Mouse (Mus musculus) layer of hippocampus, adult 9-10 months (tissue): ENCODE data around the gene Tpcn1.
A peak's percentile ranks its signal among the peaks of the same experiment; 100 is the strongest.

Experiments
- DNase-seq: peaks from one replicate; pipeline ENCODE4 v3.0.0; 2022; ENCODE audit warnings: low spot score

Gene Tpcn1

DNA sequence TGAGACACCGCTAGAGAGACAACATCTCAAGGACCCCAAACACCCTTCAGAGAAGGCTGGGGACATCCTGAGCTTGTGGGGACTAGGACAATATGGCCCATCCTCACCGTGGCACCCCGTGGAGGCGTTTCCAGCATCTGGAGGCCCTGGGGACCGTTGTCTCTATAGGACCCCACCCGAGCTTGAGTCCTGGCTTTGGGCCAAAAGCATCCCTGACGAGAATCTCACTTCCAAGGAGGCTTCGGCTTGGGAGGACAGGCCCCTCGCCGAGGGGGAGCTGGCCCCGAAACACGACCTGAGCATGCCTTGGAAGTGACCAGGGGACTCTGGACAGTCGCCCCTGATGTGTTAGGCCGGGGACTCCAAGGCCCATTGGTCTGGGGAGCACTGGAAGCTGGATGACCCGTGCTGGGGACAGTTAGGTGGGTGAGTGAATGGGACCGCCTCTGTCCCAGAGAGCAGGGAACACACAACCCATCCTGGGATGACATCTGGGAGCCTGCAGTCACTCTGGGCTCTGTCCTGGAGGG is 20.8 kb upstream of the Tpcn1 start:
- DNase-seq, result no peak

DNA sequence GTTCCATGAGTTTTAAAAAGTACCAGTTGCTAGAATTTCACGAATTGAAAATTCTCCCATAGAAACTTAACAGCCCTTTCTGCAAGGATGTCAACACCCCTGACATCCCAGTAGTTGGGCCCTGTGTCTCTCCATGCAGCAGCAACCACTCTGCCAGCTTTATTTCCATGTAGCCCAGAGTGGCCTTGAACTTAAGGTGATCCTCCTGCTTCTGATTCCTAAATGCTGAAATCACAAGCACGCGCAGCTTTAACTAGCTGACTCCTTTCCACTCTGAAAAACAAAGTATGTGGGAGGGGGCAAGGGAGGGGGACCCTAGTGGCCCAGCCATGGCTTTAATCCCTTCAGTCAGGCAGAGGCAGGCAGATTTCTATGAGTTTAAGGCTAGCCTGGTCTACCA is 18.9 kb upstream of the Tpcn1 start:
- no peak for DNase-seq

DNA sequence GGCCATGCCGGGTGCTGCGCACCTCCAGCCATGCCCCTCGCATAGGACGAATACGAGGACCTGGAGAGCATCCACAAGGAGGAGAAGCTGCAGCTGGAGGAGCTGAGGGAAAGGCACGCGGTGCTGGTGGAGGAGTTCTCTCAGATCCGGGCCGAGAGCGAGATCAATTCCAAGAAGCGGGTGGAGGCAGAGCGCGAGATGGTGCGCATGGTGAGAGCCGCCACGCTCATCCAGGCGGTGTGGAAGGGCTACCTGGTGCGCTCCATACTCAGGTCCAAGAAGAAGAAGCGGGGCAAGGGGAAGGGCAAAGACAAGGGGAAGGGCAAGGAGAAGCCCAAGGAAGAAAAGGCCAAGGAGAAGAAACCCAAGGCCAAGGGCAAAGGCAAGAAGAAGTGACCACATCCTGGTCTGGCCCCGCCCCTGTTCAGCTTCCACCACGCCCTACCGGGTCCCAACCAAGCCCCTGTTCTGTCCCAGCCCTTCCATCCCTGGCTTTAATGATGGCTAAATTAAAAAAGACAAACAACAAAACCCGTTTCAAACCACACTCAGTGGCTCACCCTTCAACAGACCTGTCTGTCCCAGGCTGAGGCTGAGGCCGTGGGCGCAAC is 18.2 kb upstream of the Tpcn1 start:
- no peak for DNase-seq

DNA sequence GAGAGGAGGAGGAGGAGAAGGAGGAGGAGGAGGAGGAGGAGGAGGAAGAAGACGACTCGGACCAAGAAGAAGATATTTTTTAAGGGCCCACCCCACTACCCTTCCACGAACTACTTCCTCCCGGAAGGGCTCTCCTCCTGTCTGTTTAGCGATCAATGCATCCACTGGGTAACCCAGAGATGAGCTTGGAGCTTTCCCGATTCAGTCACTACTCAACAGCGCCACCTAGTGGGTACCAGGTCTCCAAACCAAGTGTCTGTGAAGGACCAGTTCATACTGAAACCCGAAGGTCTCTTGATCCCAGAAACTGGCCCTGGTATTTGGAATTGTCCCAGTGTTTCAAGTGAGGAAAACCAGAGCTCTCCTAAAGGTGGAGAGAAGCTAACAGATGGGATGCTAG is 17.2 kb upstream of the Tpcn1 start:
- DNase-seq, result peak; percentile 86

DNA sequence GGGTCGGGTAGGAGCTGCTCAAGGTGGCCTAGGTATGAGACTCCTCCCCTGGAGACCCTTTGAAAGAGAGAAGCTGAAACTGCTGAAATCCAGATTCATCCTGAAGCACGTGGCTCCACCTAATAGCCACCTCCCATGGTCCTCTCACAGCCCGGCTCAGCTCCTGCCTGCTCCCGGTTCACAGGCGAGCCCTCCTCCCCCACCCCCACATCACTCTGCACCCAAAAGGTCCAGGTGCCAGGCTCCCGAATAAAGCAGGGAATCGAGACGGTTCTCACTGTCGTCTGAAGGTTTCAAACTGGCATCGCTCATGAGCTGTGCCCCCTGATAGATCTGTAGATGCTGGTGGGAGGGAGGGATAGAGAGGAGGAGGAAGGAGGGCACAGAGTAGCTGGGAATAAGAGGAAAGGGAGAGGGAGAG is 16.8 kb upstream of the Tpcn1 start:
- no peak for DNase-seq

DNA sequence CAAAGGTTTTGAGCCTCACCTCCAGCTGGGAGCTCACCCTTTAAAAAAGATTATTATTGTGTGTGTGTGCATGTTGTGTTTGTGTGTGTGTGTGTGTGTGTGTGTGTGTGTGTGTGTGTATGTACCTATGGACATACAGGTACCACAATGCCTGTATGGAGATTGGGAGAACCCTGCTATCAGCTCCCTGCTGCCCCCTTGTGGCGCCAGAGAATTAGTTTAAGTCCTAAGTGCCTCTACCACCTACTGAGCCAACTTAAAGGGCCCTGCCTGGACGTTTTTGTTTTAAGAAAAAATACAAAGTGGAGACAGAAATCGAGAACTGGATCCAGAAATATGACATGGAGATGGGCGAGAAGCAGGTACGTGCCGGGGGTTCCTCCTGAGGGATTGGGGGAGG is 16.4 kb upstream of the Tpcn1 start:
- no peak for DNase-seq

DNA sequence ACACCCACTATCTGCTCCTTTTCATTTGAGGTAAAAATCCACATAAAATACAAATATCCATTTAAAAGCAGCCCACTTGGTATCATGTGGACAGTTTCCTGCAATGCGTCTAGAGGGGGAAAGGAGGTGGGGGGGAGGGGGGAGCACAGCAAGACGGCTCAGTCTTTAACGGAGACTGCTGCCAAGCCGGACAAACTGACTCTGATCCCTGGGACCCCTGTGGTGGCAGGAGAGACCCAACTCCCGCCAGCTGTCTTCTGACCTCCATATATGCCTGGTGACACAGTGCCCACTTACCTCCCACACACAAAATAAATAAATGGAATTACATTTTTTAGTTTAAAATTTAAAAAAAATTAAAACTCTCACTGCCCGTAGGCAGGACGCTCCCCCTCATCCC is 15.0 kb upstream of the Tpcn1 start:
- DNase-seq, result no peak

DNA sequence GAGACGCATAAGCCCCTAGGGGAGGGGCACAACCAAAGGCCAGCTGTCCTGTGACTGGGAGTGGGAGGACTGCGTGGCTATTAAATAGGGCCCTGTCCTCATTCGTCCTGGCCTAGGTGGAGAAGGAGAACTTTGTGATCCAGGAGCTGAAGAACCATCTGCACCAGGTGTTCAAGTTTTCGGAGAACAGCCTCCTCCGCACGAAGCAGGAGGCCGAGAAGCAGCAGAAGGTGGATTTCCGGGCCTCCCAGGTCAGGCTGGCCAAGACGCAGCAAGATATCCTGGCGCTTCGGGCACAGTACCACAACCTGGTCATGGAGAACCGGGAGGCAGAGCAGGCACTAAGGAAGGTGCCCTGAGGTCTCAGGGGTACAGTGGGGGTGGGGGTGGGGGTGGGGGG is 13.7 kb upstream of the Tpcn1 start:
- no peak for DNase-seq

DNA sequence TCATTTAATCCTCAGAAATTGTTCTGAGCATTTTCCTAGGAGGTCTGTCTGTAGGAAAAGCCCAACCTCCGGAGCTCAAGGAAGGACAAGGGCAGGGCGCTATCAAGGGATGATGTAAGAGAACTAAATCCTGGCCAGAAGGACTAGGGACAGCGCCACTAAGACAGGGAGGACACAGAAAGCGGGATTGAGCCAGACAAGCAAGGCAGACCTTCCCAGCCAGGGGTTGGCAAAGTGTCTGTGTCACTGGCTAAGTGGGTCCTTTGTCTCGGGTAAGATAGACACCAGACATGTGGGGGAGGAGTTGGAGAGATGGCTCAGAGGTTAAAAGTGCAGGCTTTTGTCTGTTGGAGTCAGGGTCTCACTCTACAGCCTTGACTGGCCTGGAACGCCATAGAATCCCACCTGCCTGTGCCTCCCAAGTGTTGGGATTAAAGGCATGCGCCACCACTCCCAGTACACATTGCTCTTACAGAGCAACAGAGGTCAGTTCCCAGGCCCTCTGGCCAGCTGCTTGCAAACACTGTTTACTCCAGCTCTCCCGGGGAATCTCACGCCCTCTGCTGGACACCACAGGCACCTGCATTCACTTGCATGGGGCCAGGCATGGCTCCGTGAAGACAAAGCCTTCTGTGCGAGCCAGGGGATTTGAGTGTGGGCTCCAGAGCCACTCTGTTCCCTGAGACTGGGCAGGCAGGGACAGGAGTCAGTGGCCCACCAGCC is 12.6 kb upstream of the Tpcn1 start:
- no peak for DNase-seq

DNA sequence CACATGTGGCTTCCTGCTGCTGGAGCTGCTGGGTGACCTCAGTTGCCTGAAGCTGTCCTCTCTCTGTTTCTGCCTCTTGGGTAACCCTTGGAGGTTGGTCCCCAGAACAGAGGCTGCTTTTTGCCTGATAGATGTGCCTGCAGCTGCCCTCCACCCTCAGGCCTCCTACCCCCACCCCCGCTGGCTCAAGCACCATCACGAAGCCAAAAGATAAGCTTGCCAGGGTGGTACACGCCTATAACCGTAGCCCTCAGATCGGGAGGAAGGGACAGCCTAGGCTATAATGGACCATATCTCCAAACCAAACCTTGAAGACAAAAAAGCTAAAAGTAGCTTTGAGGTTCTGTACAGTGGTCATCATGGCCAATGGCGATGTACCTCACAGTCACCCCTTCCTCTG is 11.2 kb upstream of the Tpcn1 start:
- DNase-seq, result no peak

DNA sequence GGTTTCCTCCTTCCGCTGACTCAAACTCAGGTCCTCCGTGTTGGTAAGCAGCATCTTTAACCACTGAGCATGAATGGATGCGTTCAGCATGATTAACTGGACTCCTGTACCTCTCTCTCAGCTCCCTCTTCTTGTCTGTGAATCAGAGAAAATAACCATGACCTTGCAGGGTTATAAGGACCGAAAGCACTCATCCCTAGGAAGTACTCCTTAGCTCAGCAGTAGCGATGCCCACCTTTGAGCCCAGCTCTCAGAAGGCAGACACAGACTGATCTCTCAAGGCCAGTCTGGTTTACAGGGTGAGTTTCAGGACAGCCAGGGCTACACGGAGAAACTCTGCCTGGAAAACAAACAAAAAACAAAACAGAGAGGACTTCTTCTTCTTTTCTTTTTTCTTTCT is 6.0 kb upstream of the Tpcn1 start:
- no peak for DNase-seq

DNA sequence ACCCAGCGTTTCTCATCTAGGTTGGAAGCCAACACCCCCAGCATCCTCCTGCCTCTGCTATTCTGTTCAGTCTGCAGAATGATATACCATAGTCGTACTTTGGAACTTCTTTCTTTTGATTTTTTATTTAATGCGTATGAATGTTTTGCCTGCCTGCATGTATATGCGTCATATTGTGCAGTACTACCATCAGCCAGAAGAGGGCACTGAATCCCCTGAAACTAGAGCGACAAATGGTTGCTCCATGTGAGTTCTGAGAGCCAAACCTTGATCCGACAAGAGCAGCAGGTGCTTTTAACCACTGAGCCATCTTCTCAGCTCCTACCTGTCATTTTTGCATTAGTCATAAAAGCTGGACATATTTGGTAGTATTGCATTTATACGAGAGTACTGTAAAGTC is 3.7 kb upstream of the Tpcn1 start:
- no peak for DNase-seq

DNA sequence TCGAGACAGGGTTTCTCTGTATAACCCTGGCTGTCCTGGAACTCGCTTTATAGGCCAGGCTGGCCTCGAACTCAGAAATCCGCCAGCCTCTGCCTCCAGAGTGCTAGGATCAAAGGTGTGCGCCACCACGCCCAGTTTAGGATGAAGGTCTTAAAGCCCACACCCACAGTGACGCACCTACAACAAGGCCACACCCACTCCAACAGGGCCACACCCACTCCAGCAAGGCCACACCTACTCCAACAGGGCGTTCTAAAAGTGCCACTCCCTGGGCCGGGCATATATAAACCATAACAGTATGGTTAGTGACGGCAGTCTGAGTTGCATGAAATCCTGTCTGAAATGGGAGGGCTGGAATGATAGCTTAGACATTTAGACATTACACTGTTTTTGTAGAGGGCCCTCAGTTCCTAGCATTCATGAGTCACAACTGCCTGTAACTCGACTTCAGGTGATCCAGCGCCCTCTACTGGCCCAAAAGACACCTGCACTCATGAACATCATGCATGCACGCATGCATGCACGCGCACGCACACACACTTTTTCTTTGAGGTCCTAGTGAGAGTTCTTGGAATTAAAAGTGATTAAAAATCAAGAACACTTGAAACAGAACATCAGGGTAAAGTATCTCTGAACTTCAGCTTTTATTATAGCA is 2.0 kb upstream of the Tpcn1 start:
- no peak for DNase-seq

DNA sequence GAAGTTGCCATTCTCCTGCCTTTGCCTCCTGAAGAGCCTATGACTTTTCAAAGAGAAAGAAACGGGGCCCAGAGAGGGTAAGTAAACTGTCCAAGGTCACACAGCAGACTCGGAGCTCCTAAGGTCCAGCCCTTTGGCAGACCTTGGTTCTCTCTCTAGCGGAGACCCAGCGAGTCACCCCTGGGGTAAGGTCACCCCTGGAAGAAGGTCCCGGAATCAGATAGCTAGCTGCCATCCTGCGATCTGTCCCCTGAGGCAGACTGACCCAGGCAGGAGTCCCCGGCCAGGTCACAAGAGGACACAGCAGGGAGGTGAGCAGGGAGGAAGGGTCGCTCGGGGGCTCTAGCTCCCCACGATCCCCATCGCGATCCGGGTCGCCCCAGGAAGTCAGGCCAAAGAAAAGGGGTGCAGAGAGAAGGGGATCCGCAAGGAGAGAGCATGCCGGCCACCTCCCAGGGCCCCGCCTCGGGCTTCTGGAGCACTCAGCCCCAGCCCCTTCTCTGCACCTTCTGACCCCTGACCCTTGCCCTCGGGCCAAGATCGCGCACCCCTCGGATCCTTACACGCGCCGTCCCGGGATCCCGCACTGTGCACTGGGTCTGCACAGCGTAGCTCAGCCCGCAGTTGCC is 419 bp downstream of the Tpcn1 start:
- DNase-seq, result no peak

DNA sequence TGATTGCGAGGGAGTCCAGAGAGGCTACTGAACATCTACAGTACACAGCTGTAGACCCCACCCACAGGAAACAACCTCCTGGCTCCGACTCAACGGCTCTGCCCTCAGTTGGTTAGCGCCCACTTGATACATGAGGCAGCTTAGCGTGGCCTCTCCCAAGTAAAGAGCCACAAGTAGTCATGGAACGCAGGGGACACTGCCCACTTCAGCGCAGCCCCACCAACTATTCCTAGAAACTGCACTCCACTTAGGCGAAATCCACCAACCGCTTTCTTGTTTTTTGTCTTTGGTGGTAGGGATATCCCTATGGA is 902 bp downstream of the Tpcn1 start:
- no peak for DNase-seq

DNA sequence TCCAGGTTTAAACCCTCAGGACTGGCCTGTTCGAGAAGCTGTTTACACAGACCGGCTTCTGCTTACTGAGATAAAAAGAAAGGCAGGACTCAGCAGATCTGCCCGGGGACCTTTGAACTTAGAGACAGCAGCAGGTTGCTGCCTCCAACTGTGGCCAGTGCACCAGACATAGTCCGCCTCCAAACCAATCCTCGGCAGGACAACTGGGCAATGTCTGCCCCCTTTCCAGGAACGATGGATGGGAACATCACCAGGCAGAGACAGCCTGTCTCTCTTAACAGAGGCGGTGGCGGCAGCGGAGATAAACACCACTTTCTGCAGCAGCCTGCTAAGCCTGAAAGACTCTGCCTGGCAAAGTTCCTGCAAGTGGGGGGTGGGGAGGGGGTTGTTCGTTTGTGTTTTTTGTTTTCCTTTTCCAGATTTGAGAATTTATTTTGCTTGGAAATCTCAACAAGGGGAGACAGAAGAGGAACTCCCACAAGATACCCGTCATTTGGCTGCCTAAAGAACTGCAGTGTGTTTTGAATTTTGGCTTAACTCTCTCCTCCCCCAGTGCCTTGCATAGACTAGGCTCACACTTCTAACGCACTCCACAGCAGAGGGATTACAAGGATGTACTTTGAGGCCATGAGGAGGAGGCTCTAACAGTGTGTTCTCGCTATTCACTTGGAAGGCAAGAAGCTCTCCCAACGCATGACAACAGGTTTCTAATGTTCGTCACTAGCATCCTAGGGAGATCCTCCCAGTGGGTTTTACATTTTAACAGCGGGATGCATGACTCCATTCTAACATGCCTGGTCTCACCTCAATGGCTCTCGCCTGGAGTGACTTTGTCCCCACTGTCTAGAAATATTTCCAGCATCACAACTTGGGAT is 1.5 kb downstream of the Tpcn1 start:
- no peak for DNase-seq

DNA sequence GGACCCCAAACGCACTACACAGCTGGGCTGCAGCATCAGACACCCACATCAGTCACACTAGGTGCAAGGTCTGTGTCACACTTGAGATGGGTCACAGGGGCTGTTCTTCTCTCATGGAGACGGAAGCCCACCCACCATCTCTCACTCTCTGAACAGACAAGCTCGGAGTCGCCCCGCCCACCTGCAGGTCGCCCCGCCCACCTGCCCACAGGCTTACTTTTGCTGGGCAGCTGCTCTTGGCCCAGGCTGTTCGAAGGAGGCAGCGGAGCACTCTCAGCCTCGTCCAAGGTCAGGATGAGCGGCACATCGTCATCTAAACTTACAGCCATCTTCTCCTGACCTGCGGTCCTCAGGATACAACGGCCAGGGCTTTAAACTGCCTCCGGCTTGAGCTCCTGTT is 3.5 kb downstream of the Tpcn1 start:
- DNase-seq, result no peak

DNA sequence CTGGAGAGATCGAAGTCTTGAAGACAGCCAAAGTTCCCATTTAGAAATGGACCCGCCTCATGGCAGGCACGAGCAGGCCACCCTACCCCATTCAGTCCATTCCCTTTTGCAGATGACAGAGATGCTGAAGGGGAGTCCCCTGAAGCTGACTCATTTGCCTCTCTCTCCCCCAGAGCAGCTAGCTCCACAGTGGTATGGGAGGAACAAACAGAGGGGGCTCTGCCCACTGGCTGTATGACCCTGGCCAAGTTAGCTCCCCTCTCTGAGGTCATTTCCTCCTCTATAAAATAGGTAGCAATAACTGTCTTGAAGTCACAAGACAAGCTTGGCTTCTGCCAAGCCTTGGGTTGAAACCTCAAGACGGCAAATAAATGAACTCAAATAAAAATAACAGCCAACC is 5.0 kb downstream of the Tpcn1 start:
- no peak for DNase-seq

DNA sequence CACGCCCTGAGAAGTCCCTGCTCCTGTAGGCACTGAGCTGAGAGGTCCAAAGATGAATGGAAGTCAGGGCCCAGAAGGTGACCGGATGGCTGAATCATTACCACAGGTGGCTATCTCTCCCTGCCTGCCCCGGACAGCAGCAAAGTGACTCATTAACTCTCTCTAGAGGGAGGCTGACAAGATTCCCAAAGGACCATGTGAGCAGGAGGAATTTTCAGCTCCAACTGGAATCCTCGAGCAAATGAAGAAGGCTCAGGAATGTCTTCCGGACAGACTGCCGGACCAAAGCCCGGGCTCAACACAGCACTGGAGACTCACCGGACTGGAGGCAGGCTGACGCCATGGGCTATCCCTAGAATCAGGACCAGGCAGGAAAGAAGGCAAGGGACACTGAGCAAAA is 6.5 kb downstream of the Tpcn1 start:
- DNase-seq, result no peak

DNA sequence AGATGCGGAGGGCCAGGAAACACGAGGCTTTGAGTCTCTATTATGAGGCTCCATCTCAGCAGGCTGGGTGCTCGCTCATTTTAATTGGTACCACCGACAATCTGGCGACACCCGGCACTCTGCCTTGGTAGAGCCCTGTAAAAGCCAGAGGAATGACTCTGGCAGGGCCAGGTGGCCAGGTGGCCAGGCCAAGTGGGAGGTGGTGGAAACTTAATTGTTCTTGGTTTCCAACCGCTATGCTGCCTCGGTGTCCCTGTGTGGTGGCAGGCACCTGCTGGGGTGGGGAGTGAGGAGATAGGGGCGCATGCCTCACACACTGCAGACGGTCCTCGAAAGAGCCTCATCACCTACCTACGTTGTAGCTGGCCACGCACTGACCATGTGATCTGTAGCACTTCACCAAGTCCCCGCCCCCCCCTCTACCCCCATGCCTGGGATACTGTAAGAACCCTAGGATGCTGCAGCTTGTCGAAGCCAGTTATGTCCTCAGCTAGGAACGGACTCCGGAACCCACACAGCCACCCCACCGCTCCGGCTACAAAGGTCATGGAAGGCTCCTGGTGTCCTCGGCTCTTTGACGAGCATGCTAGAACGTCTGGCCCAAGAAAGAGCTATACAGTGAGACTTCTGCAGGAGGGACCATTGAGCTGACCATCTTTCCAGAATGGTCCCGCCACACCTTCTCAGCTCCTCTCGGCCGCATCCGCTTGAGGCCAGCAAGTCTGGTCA is 8.4 kb downstream of the Tpcn1 start:
- no peak for DNase-seq

DNA sequence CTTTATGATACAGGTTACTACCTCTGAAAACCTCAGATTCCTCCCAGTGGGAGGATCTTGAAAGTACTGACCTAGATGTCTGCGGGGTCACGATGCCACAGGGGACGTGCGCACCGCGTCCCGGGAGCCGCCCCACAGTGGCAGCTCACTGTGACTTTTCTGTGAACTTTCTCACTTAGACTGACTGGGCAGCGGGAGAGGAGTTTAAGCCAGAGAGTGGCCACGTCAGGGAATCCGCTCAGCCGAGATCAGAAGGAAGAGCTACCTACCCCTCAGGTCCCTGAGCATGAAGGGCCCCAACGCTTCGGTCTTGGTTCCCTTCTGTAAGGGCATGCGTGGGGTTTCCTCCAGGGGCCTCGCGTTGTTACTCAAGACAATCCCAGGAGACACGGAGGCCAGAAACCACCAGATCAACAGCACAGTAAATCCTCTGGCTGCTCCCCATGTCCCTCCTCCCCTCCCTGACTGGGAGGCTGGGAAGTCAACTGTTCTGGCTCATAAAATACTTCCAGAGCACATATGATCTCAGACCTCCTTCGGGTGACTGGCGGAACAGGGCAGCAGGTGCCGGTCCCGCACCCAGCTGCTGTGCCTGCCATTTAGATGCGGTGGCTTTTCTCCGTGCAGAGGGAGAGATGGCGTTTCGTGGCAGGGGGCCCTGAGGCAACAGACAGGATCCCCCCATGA is 9.1 kb downstream of the Tpcn1 start:
- no peak for DNase-seq
